Mouse (Mus musculus) stomach, embryonic 15.5 days (tissue): ENCODE results near the gene Tnfrsf22. TPM values are rescaled to one million over a fixed set of nuclear protein-coding genes. Genes with fewer than 3 reads are reported as not detected.
"Not testable (repeated sequence)": the region's sequence is repeated elsewhere in the genome, so short reads cannot be mapped to it uniquely, and the experiment has no call there.

Experiments used
- ATAC-seq: fragments of 200-750 bp; cut with Nextera tagmentation; 2 replicates; pipeline ENCODE4 v1.8.0; 2017; ENCODE audit warnings: low read depth, moderate number of reproducible peaks, moderate TSS enrichment; ENCODE audit not compliant: insufficient read depth, low FRiP score
- H3K27ac ChIP-seq: fragments of 300-500 bp; sonication (generic); 2 replicates; pipeline ENCODE4 v1.5.1; 2015; ENCODE audit warnings: mild to moderate bottlenecking, inconsistent platforms
- H3K27me3 ChIP-seq: fragments of 300-500 bp; sonication (generic); replicated peaks from 2 replicates; pipeline ENCODE4 v1.6.1; 2015; ENCODE audit warnings: inconsistent platforms
- H3K36me3 ChIP-seq: fragments of 300-500 bp; sonication (generic); 2 replicates; pipeline ENCODE4 v1.6.1; 2015; ENCODE audit warnings: inconsistent platforms
- H3K4me1 ChIP-seq: fragments of 300-500 bp; sonication (generic); 2 replicates; pipeline ENCODE4 v1.6.1; 2015; ENCODE audit warnings: inconsistent platforms
- H3K4me2 ChIP-seq: fragments of 300-500 bp; sonication (generic); 2 replicates; pipeline ENCODE4 v1.6.1; 2015; ENCODE audit warnings: mild to moderate bottlenecking, inconsistent platforms
- H3K4me3 ChIP-seq: fragments of 300-500 bp; sonication (generic); replicated peaks from 2 replicates; pipeline ENCODE4 v1.5.1; 2015; ENCODE audit warnings: inconsistent platforms
- H3K9ac ChIP-seq: fragments of 300-500 bp; sonication (generic); 2 replicates; pipeline ENCODE4 v1.6.1; 2015; ENCODE audit warnings: inconsistent platforms
- H3K9me3 ChIP-seq: fragments of 300-500 bp; sonication (generic); 2 replicates; pipeline ENCODE4 v1.6.1; 2016; ENCODE audit warnings: inconsistent platforms
- whole genome bisulfite sequencing: fragments of 180-500 bp; shearing (Covaris S2); methylation state at CpG from one replicate; pipeline ENCODE4 v1.1.7; 2015; 5-methylcytosine and 5-hydroxymethylcytosine counted together
- polyA plus RNA-seq: library from polyadenylated mRNA; unstranded; fragments of >200 nt; fragmentation: Nextera tagmentation; extraction: Ambion mirVana; gene quantifications from 2 replicates; pipeline ENCODE4 v1.2.1, GENCODE M21; 2015

Gene Tnfrsf22
- 5.7 and 6.8 TPM in 2 replicates for polyA plus RNA-seq

GRCm38 (mm10) chr7:143649034-143649768 is at the start of gene Tnfrsf22:
Tnfrsf22 (minus strand) TSS chr7:143649661.
- ATAC-seq: peak; percentile 92
- H3K9ac ChIP-seq: peak within 1 kb of the TSS; percentile 50
- no peaks in the 10 kb centered on the region for H3K4me1 ChIP-seq
- peak within 1 kb of the TSS; percentile 96 for H3K4me2 ChIP-seq
- no peaks in the 10 kb centered on the region for H3K36me3 ChIP-seq
- H3K27me3 ChIP-seq: no peaks in the 10 kb centered on the region
- H3K4me3 ChIP-seq: peak within 1 kb of the TSS; percentile 71
- H3K9me3 ChIP-seq: no peaks in the 10 kb centered on the region
- 2% methylated on average over 39 of the region's 39 CpGs for WGBS
- H3K27ac ChIP-seq: no peak within 1 kb of the TSS

DNA sequence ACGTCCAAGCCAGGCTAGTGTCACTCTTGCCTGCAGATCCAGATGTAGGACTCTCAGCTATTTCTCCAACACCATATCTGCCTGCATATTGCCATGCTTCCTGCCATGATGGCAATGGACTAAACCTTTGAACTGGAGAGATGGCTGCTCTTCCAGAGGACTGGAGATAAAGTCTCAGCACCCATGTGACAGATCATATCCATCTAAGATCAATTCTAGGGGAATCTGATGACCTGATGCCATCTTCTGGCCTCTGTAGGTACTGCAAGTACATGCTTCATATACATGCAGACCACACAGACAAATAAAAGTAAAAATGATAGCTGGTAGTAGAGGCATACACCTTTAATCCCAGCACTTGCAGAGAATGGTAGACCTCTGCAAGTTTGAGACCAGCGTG is 46.7 kb upstream of the Tnfrsf22 start:
- H3K36me3 ChIP-seq: peaks cover 49% of the 10 kb centered on the region
- H3K9ac ChIP-seq: no peak overlapping the region
- H3K27ac ChIP-seq: no peak overlapping the region
- no peak overlapping the region for H3K4me2 ChIP-seq
- no peak overlapping the region for H3K4me3 ChIP-seq
- WGBS: 65% methylated on average over 2 of the region's 2 CpGs
- no peaks in the 10 kb centered on the region for H3K27me3 ChIP-seq
- H3K4me1 ChIP-seq: no peaks in the 10 kb centered on the region
- no peaks in the 10 kb centered on the region for H3K9me3 ChIP-seq
- ATAC-seq: no peak

GRCm38 (mm10) chr7:143694550-143694949 is 45.1 kb upstream of the Tnfrsf22 start:
- Histone ChIP-seq H3K9ac (no peak overlapping the region), H3K27ac (no peak overlapping the region), H3K4me2 (no peak overlapping the region), H3K9me3 (no peaks in the 10 kb centered on the region), H3K27me3 (no peaks in the 10 kb centered on the region), H3K4me3 (no peak overlapping the region), H3K4me1 (no peaks in the 10 kb centered on the region), H3K36me3 (peaks cover 49% of the 10 kb centered on the region)
- ATAC-seq: no peak
- WGBS: 92% methylated on average over 7 of the region's 7 CpGs

DNA sequence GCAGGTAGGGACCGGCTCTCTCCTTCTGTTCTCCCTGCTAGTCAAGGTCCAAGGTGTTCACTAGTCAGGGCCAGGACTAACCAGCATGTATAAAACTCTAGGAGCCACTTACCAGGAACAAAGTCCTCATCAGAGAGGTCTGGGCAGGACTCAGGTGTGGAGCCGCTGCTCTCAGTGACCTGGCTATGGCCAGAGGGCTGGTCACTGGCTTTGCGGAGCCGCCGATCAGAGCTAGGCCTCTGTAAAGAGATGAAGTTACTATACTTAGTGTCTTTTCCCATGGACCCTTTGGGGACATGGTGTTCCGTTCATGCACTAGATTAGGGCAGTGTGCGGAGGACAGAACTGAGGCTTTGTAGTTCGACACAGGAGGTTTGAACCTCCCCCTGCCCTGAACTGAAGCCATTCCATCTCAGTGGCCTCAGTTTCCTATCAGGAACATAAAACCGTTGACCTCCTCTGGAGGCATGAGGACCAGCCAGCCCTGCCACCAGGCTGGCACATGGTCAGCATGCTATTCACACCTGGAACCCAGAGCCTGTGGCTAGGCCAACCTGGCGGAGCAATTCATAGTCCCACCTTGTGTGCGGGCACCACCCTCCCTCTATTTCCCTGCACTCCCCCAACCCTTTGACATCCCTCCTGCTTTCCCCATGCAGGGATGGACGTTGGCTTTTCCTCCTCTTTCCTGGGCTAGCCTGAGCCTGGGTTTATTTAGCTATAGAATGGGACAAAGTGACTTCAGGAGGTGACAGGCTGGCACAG is 43.5 kb upstream of the Tnfrsf22 start:
- ATAC-seq: no peak
- H3K9me3 ChIP-seq: no peaks in the 10 kb centered on the region
- 89% methylated on average over 12 of the region's 12 CpGs for WGBS
- no peaks in the 10 kb centered on the region for H3K4me1 ChIP-seq
- no peaks in the 10 kb centered on the region for H3K27me3 ChIP-seq
- no peak overlapping the region for H3K4me3 ChIP-seq
- peaks cover 49% of the 10 kb centered on the region for H3K36me3 ChIP-seq
- no peak overlapping the region for H3K9ac ChIP-seq
- no peak overlapping the region for H3K27ac ChIP-seq
- H3K4me2 ChIP-seq: no peak overlapping the region

- H3K27ac ChIP-seq: no peak overlapping the region
- no peak overlapping the region for H3K4me2 ChIP-seq
- peaks cover 42% of the 10 kb centered on the region for H3K36me3 ChIP-seq
- no peak overlapping the region for H3K4me3 ChIP-seq
- no peak for ATAC-seq
- H3K9me3 ChIP-seq: no peaks in the 10 kb centered on the region
- 95% methylated on average over 4 of the region's 4 CpGs for WGBS
- no peaks in the 10 kb centered on the region for H3K27me3 ChIP-seq
- no peak overlapping the region for H3K9ac ChIP-seq
- no peaks in the 10 kb centered on the region for H3K4me1 ChIP-seq
Measured at GRCm38 (mm10) chr7:143691909-143692308, 42.4 kb upstream of the Tnfrsf22 start.

GRCm38 (mm10) chr7:143691181-143691580 is 41.7 kb upstream of the Tnfrsf22 start:
- Histone ChIP-seq H3K27me3 (no peaks in the 10 kb centered on the region), H3K4me3 (no peak overlapping the region), H3K9me3 (no peaks in the 10 kb centered on the region), H3K36me3 (peaks cover 39% of the 10 kb centered on the region), H3K4me2 (no peak overlapping the region), H3K9ac (no peak overlapping the region), H3K4me1 (no peaks in the 10 kb centered on the region), H3K27ac (no peak overlapping the region)
- no peak for ATAC-seq
- WGBS: 84% methylated on average over 5 of the region's 5 CpGs

DNA sequence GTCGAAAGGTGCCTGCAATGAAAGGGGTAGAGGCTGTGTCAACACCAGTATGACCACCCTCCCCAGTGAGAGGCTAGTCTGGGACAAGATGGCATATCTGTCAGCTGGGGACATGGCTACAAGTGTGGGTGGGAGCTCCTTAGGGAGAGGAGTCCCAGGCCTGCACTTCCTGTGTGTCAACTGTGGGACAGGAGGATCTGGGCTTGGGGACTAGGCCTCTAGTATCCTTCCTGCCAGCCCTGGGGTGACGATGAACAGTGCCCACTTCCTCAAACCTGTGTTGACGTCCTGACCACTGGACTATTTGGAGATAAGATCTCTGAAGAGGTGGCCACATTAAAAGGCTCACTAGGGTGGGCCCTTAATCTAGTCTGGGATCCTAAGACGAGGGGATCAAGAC is 40.5 kb upstream of the Tnfrsf22 start:
- ATAC-seq: no peak
- H3K4me1 ChIP-seq: no peaks in the 10 kb centered on the region
- 59% methylated on average over 4 of the region's 4 CpGs for WGBS
- no peaks in the 10 kb centered on the region for H3K27me3 ChIP-seq
- H3K4me3 ChIP-seq: no peak overlapping the region
- H3K9ac ChIP-seq: no peak overlapping the region
- H3K36me3 ChIP-seq: peaks cover 37% of the 10 kb centered on the region
- no peak overlapping the region for H3K27ac ChIP-seq
- H3K9me3 ChIP-seq: no peaks in the 10 kb centered on the region
- H3K4me2 ChIP-seq: no peak overlapping the region

DNA sequence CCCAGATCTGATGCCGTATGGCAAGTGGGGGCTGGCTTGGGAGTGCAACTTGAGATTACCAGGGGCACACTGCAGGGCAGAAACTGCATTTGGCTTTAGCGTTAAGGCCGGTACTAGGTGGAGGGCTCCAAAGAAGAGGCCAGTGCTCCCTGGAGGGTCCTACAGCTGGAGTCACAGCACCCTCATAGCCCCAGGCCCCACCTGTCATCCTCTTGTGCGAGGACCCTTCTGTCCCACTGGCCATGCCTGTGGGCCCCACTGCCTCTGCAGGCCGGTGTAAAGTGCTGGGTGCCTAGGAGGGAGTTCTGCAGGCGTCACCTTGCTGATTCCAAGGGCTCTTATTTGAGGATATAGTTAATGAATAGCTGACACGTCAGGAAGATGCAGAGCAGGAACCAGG is 40.0 kb upstream of the Tnfrsf22 start:
- Histone ChIP-seq H3K9ac (no peak overlapping the region), H3K27ac (no peak overlapping the region), H3K9me3 (no peaks in the 10 kb centered on the region), H3K4me2 (no peak overlapping the region), H3K27me3 (no peaks in the 10 kb centered on the region), H3K4me1 (no peaks in the 10 kb centered on the region), H3K4me3 (no peak overlapping the region), H3K36me3 (peaks cover 32% of the 10 kb centered on the region)
- 73% methylated on average over 7 of the region's 7 CpGs for WGBS
- ATAC-seq: no peak

DNA sequence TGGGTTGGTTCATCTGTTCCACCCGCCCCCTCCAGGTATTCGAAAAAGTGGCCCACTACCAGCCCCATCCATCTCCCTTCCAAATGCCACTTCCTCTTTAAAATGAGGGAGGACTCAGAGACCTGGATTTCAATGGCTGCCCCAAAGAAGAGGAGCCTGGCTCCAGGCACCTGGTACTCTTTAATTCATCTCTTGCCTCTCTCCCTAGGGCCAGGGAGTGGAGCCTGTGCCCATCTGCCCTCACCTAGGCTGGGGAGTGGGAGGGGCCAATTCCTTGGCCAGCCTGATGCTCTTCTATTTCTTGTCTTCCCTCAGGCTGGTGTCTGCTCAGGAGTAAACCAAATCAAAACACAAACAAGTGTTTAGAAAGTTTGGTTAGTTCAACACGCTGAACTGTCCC is 37.2 kb upstream of the Tnfrsf22 start:
- H3K36me3 ChIP-seq: peaks cover 11% of the 10 kb centered on the region; the same call in 1 of the 2 replicates
- H3K27ac ChIP-seq, H3K27me3 ChIP-seq, H3K4me3 ChIP-seq, ATAC-seq, H3K4me2 ChIP-seq, H3K9me3 ChIP-seq, H3K4me1 ChIP-seq, H3K9ac ChIP-seq: not testable (repeated sequence)
- WGBS: 76% methylated on average over 3 of the region's 3 CpGs

DNA sequence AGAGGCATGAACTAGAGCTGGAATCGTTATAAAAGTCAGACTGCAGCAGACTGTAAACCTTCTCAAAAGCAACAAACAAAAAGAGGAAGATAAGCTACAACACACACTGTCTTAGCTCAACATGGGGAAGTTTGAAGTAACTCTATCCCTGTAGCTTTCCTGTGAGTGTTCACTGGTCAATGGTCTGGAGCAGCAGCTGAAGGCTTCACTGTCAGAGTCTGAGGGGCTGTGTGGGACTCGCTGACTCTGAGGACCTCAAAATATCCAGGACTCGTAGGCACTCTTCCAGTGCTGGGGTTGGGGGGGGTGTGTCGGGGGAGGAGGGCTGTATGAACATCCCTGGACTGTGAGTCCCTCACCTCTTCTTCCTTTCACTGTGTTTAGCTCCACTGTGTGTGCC is 36.7 kb upstream of the Tnfrsf22 start:
- not testable (repeated sequence) for ATAC-seq, H3K4me2 ChIP-seq, H3K9ac ChIP-seq, H3K4me1 ChIP-seq, H3K9me3 ChIP-seq, H3K4me3 ChIP-seq, H3K27ac ChIP-seq, H3K27me3 ChIP-seq
- 47% methylated on average over 4 of the region's 4 CpGs for WGBS
- peaks cover 11% of the 10 kb centered on the region; the same call in 1 of the 2 replicates for H3K36me3 ChIP-seq

DNA sequence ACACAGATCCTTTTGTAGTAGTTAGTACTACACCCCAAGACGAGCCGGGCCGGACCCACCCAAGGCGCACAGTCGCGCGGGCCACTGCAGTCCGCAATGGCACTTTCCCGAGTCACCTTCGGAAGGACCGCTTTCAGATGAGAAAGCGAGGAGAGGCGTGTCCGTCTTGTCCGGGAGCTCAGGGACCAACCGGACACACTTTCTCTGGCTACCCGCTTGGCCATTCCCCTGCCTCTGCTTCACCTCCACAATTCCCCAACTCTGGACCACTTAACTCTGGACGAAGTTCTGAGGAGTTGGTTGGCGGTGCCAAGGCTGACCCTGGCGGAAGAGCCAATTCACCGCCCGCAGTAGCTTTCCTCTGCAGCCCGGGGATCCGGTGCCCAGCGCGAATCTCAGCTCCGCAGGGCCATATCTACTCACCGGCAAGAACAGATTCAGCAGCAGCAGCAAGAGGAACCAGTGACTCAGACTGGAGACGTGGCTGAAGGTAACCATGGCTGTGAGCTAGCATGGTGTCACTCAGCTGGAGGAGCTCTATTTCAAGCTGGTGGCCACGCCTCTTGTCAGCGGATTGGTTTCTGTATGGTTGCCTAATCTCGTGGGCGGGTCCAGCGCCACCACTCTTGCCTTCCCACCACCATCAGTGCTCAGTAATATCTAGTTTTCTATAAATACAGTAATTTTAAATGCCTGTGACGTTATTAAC is 36.1 kb upstream of the Tnfrsf22 start, which contains the start of gene Tnfrsf23:
Tnfrsf23 (minus strand) TSS at position 514 of the 709 bp plus-strand sequence.
- Histone ChIP-seq H3K27ac (peak within 1 kb of the TSS; percentile 44; the same call in 1 of the 2 replicates), H3K9ac (no peak within 1 kb of the TSS), H3K4me1 (no peaks in the 10 kb centered on the region), H3K9me3 (no peaks in the 10 kb centered on the region), H3K4me3 (peak within 1 kb of the TSS; percentile 47), H3K36me3 (peaks cover 11% of the 10 kb centered on the region; the same call in 1 of the 2 replicates), H3K27me3 (no peaks in the 10 kb centered on the region), H3K4me2 (peak within 1 kb of the TSS; percentile 93)
- 2% methylated on average over 35 of the region's 35 CpGs for WGBS
- ATAC-seq: peak; percentile 93

- not testable (repeated sequence) for H3K9ac ChIP-seq, H3K27ac ChIP-seq, H3K4me3 ChIP-seq, H3K4me1 ChIP-seq, H3K9me3 ChIP-seq, H3K4me2 ChIP-seq, ATAC-seq, H3K36me3 ChIP-seq, H3K27me3 ChIP-seq
- 94% methylated on average over 2 of the region's 2 CpGs for WGBS
Measured at GRCm38 (mm10) chr7:143684569-143684968, 35.1 kb upstream of the Tnfrsf22 start.
